Mouse (Mus musculus) hindbrain, embryonic 12.5 days (tissue): Measurements from ENCODE around the gene Dcbld1. TPM values are rescaled to one million over a fixed set of nuclear protein-coding genes. Genes with fewer than 3 reads are reported as not detected.
"Not testable (repeated sequence)": the region's sequence is repeated elsewhere in the genome, so short reads cannot be mapped to it uniquely, and the experiment has no call there.

ENCODE experiments used
- ATAC-seq: fragments of 200-750 bp; cut with Nextera tagmentation; 2 replicates; pipeline ENCODE4 v1.8.0; 2017; ENCODE audit warnings: moderate TSS enrichment; ENCODE audit not compliant: low FRiP score
- H3K27ac ChIP-seq: fragments of 300-500 bp; sonication (generic); 2 replicates; pipeline ENCODE4 v1.5.1; 2016; ENCODE audit warnings: mild to moderate bottlenecking
- H3K27me3 ChIP-seq: fragments of 300-500 bp; sonication (generic); 2 replicates; pipeline ENCODE4 v1.6.1; 2016; ENCODE audit warnings: mild to moderate bottlenecking
- H3K36me3 ChIP-seq: fragments of 300-500 bp; sonication (generic); 2 replicates; pipeline ENCODE4 v1.6.1; 2016; ENCODE audit warnings: mild to moderate bottlenecking
- H3K4me1 ChIP-seq: fragments of 300-500 bp; sonication (generic); 2 replicates; pipeline ENCODE4 v1.6.1; 2016
- H3K4me2 ChIP-seq: fragments of 300-500 bp; sonication (generic); replicated peaks from 2 replicates; pipeline ENCODE4 v1.6.1; 2016; ENCODE audit warnings: mild to moderate bottlenecking
- H3K4me3 ChIP-seq: fragments of 300-500 bp; sonication (generic); 2 replicates; pipeline ENCODE4 v1.5.1; 2016; ENCODE audit warnings: mild to moderate bottlenecking
- H3K9ac ChIP-seq: fragments of 300-500 bp; sonication (generic); 2 replicates; pipeline ENCODE4 v1.6.1; 2016; ENCODE audit warnings: mild to moderate bottlenecking, moderate library complexity
- H3K9me3 ChIP-seq: fragments of 300-500 bp; sonication (generic); replicated peaks from 2 replicates; pipeline ENCODE4 v1.6.1; 2016; ENCODE audit warnings: mild to moderate bottlenecking
- WGBS: fragments of 180-500 bp; shearing (Covaris S2); methylation state at CpG from one replicate; pipeline ENCODE4 v1.1.7; 2016; 5-methylcytosine and 5-hydroxymethylcytosine counted together
- polyA plus RNA-seq: library from polyadenylated mRNA; unstranded; fragments of >200 nt; fragmentation: Nextera tagmentation; extraction: Ambion mirVana; gene quantifications from 2 replicates; pipeline ENCODE4 v1.2.1, GENCODE M21; 2016

Gene Dcbld1
- polyA plus RNA-seq, 1 experiment from 2014 or later, result 27.5 TPM

DNA sequence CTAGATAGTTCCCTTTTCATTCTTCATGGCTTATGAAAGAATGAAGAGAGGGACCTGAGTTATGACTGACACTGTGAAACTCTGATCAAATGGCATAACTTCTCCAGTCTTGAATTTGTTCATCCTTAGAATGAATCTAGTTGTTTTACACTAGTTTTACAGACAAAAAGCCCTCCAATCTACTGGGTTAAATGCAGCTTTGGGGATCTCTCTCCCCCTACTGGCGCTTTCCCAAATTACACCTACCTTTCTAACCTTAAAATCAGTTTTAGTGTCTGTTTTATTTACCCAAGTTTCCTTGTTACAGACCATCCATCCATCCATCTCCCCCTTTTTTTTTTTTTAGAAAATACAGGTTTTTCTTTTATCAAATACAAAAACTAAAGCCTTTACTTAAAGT is 97.6 kb downstream of the Dcbld1 start:
- ATAC-seq, result no peak
- no peak overlapping the region for H3K4me2 ChIP-seq
- WGBS, result 3% methylated on average over 1 of the region's 1 CpGs

DNA sequence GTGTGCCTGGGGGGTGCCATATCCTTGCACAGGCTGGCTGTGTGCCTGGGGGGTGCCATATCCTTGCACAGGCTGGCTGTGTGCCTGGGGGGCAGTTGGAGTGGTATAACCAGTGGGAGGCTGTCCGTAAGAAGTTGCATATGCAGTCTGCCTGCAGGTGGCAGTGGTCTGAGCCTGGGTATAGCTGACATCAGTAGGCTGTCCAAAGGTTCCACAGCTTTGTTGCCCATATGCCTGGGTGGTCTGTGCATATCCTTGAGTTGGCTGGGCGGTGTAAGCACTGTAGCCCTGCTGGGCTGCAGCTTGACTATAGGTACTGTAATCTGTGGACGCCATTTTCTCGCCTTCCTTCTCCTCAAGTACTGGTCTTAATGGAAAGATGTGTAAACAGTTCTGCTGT is 109.9 kb downstream of the Dcbld1 start:
- H3K9me3 ChIP-seq, ATAC-seq, H3K4me2 ChIP-seq, H3K4me3 ChIP-seq, H3K27ac ChIP-seq, H3K9ac ChIP-seq, H3K27me3 ChIP-seq, H3K4me1 ChIP-seq: not testable (repeated sequence)
- peaks cover 64% of the 10 kb centered on the region for H3K36me3 ChIP-seq
- WGBS, result 94% methylated on average over 4 of the region's 4 CpGs

More for the DNA sequence above, 97.6 kb downstream of the Dcbld1 start:
- Histone ChIP-seq H3K4me1 (no peaks in the 10 kb centered on the region), H3K4me3 (no peak overlapping the region), H3K27ac (no peak overlapping the region), H3K9ac (no peak overlapping the region), H3K27me3 (no peaks in the 10 kb centered on the region), H3K36me3 (peaks cover 10% of the 10 kb centered on the region), H3K9me3 (no peaks in the 10 kb centered on the region)

DNA sequence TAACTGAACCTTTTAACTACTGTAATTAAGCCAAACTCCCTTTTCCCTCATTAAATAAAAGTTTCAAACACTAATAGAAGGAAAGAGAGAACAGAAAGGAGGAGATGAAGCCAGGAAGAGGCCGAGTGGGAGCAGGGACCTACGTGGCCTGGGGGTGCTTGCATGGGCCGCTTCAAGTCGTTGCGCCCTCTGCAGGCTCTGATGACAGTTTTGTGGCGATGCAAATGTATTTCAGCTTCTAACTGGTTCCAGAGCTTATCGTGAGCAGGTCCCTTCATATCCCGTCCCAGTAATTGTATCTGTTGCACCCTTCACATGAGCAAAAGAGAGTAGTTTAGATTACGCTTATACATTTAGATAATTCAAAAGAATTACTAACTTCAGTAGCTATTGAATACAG is 119.8 kb downstream of the Dcbld1 start:
- Histone ChIP-seq H3K9me3 (no peaks in the 10 kb centered on the region), H3K36me3 (peaks cover 36% of the 10 kb centered on the region), H3K4me3 (no peak overlapping the region), H3K9ac (no peak overlapping the region), H3K27me3 (no peaks in the 10 kb centered on the region), H3K4me1 (no peaks in the 10 kb centered on the region), H3K4me2 (no peak overlapping the region), H3K27ac (no peak overlapping the region)
- WGBS, result 83% methylated on average over 9 of the region's 9 CpGs
- ATAC-seq, result no peak

DNA sequence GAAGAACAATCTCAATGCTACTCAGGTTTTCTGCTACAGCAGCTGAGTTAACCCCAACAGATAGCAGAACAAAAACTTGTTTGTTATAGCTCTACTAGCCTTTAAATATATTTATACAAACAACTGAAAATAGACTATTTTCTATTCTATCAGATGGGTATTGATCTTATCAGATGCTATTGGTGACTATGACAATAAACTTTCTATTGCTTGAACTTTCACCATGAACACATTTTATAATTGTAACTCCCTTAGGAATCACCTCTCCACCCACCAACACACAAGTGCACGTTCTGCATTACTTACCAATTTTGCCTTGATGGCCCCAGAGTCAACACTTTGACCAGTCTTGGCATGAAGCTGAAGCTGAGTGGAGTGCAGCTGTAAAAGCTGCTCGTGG is 125.0 kb downstream of the Dcbld1 start, which contains the start of gene Gm26741:
Gene Gm26741, plus strand, starts transcription at position 301 of the 400 bp plus-strand sequence.
- Histone ChIP-seq H3K4me1 (no peaks in the 10 kb centered on the region), H3K36me3 (0 out of 2 replicates have a peak, but pooled peaks cover 2% of the 10 kb centered on the region), H3K9me3 (no peaks in the 10 kb centered on the region), H3K4me3 (no peak within 1 kb of the TSS), H3K27me3 (no peaks in the 10 kb centered on the region), H3K9ac (no peak within 1 kb of the TSS), H3K27ac (no peak within 1 kb of the TSS), H3K4me2 (no peak within 1 kb of the TSS)
- WGBS, result 95% methylated on average over 2 of the region's 2 CpGs
- no peak for ATAC-seq

DNA sequence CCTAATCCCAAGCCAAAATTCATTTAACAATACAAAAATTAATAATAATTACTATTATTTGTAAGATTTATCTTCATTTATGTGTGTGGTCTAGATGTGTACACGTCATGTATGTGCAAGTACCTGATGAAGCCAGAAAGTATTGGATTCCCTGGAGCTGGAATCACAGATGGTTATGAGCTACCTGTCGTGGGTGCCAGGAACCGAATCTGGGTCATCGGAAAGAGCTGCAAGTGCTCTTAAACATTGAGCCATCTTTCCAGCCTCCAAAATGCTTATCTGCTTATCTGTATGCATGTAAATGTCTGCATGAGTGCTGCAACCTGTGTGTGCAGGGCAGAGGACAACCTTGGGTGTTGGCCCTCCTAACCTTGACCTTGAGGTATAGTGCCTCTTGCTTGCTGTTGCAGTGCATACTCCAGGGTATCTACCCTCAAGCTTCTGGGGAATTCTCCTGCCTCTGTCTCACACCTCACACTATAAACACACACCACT is 126.9 kb downstream of the Dcbld1 start:
- Histone ChIP-seq H3K27me3 (no peaks in the 10 kb centered on the region), H3K9ac (no peak overlapping the region), H3K4me1 (no peaks in the 10 kb centered on the region), H3K27ac (no peak overlapping the region), H3K4me2 (no peak overlapping the region), H3K36me3 (0 out of 2 replicates have a peak, but pooled peaks cover 2% of the 10 kb centered on the region), H3K4me3 (no peak overlapping the region), H3K9me3 (no peaks in the 10 kb centered on the region)
- 97% methylated on average over 4 of the region's 4 CpGs for WGBS
- no peak for ATAC-seq

DNA sequence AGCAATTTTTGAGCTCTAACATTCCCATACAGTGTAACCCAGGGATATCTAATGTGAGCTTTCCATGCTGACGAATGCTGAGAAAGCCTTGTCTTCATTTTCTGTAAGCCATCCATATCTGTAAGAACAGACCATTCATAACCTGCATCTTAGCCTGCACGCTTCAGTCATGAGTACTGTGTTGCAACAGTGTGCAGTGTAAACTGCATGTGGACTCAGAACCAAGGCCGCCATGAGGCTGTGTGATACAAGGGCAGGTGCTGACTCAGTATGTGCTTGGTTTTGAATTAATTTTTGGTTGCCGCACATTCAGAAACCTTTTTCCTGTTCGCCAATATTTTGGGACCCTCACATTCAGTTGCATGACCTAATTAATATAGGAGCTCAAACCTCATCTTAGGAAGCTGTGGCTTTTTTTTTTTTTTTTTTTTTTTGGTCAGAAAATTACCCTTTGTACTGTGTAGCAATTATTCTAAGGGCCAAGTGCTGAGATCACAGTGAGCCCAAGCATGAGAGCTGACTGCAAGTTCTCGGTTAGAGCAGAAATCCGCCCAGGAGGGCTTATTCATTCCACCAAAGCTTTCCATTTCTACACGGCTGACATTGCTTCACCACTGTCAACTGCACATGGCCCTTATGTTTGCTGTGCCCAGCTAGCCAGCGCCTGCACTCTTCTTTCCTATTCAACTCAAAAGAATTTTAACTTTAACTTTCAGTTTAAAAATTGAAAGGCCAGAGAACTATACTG is 127.6 kb downstream of the Dcbld1 start:
- Histone ChIP-seq H3K4me2 (no peak overlapping the region), H3K27me3 (no peaks in the 10 kb centered on the region), H3K4me1 (no peaks in the 10 kb centered on the region), H3K9me3 (no peaks in the 10 kb centered on the region), H3K27ac (no peak overlapping the region), H3K9ac (no peak overlapping the region), H3K36me3 (0 out of 2 replicates have a peak, but pooled peaks cover 2% of the 10 kb centered on the region), H3K4me3 (no peak overlapping the region)
- ATAC-seq, result no peak
- WGBS, result 91% methylated on average over 9 of the region's 9 CpGs

DNA sequence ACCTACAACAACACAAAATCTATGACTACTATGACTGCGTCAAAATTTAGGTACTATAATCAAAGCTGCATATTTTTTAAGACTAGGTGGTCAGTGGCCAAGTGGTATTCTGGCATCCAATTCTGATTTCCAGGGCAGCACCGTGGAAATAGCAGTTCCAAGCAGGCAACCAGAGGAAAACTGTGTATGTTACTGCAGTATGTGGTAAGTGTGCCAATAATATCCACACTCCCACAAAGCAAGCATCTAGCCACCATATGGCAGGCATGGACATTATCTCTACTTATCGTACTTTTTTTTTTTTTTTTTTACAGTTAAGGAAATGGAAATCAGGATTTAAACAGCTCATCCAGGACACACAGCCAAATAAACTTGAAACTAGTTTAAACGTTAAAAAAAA is 135.0 kb downstream of the Dcbld1 start:
- Histone ChIP-seq H3K36me3 (no peaks in the 10 kb centered on the region), H3K4me2 (no peak overlapping the region), H3K4me3 (no peak overlapping the region), H3K27ac (no peak overlapping the region), H3K9ac (no peak overlapping the region), H3K4me1 (no peaks in the 10 kb centered on the region), H3K27me3 (no peaks in the 10 kb centered on the region), H3K9me3 (no peaks in the 10 kb centered on the region)
- ATAC-seq, result no peak
- 97% methylated on average over 4 of the region's 4 CpGs for WGBS

Other genes starting within 250 kb of the Dcbld1 start
- 1.9 and 9.0 TPM in 2 replicates for gene Vgll2, start 211.1 kb upstream of the Dcbld1 start, polyA plus RNA-seq
- gene Ros1, start 38.4 kb upstream of the Dcbld1 start, polyA plus RNA-seq, result not detected in 2 replicates
- not detected in 2 replicates for gene Gm26741, start 125.1 kb downstream of the Dcbld1 start, polyA plus RNA-seq
- 30.4 and 32.1 TPM in 2 replicates for gene Gopc, start 148.5 kb downstream of the Dcbld1 start, polyA plus RNA-seq
- not detected in 2 replicates for gene Nepn, start 155.4 kb downstream of the Dcbld1 start, polyA plus RNA-seq
- gene Nus1, start 183.9 kb downstream of the Dcbld1 start, polyA plus RNA-seq, result 19.2 and 20.1 TPM in 2 replicates